Mouse (Mus musculus) ES-E14 (cell line): Measurements from ENCODE around the gene Chmp5. TPM values are rescaled to one million over a fixed set of nuclear protein-coding genes. Genes with fewer than 3 reads are reported as not detected.
A peak's percentile ranks its signal among the peaks of the same experiment; 100 is the strongest.

ENCODE experiments used
- DNase-seq: peaks from one replicate; pipeline ENCODE4 v3.0.0-alpha.2; 2013; ENCODE audit warnings: low read depth, low spot score
- H3K27ac ChIP-seq: 2 replicates; pipeline ENCODE4 v1.5.1; 2012; ENCODE audit warnings: low read depth, mild to moderate bottlenecking, low read length, moderate library complexity, mixed read lengths; ENCODE audit not compliant: poor library complexity, insufficient read depth, severe bottlenecking
- H3K36me3 ChIP-seq: 2 replicates; pipeline ENCODE4 v1.6.1; 2012; ENCODE audit warnings: mild to moderate bottlenecking, low read length, moderate library complexity, mixed read lengths; ENCODE audit not compliant: control insufficient read depth, poor library complexity, insufficient read depth, severe bottlenecking
- H3K4me1 ChIP-seq, 2 experiments: fragments of 150-350 bp in 1 of 2; sonication (generic) in 1 of 2; 2 replicates each; pipeline ENCODE4 v1.6.1; 2012; ENCODE audit warnings: low read length in 2 of 2, mild to moderate bottlenecking in 1 of 2, mixed read lengths in 1 of 2; ENCODE audit not compliant: control insufficient read depth in 2 of 2, insufficient read depth in 2 of 2, poor library complexity in 1 of 2
- H3K4me3 ChIP-seq, 2 experiments: fragments of 150-350 bp in 1 of 2; sonication (generic) in 1 of 2; 2 replicates each; pipeline ENCODE4 v1.5.1; 2012; ENCODE audit warnings: low read length in 2 of 2, low read depth in 1 of 2, mild to moderate bottlenecking in 1 of 2, mixed read lengths in 1 of 2; ENCODE audit not compliant: insufficient read depth in 1 of 2, poor library complexity in 1 of 2, severe bottlenecking in 1 of 2
- H3K9ac ChIP-seq: 2 replicates; pipeline ENCODE4 v1.6.1; 2012; ENCODE audit warnings: low read depth, mild to moderate bottlenecking, low read length, mixed read lengths; ENCODE audit not compliant: poor library complexity, insufficient read depth, severe bottlenecking
- H3K9me3 ChIP-seq: fragments of 150-350 bp; sonication (generic); 2 replicates; pipeline ENCODE4 v1.6.1; 2012; ENCODE audit warnings: low read depth, mild to moderate bottlenecking, low read length; ENCODE audit not compliant: control insufficient read depth, insufficient read depth
- CHD2 ChIP-seq: IDR thresholded peaks from 2 replicates; pipeline ENCODE4 v1.6.1; 2014; ENCODE audit warnings: mild to moderate bottlenecking, low read depth, low read length, inconsistent platforms
- HCFC1 ChIP-seq: IDR thresholded peaks from 2 replicates; pipeline ENCODE4 v1.6.1; 2012; ENCODE audit warnings: low read length, inconsistent platforms, borderline replicate concordance; ENCODE audit not compliant: insufficient read depth
- MAFK ChIP-seq: IDR thresholded peaks from 2 replicates; pipeline ENCODE4 v1.6.1; 2014; ENCODE audit warnings: mild to moderate bottlenecking, low read depth, low read length, inconsistent platforms; ENCODE audit not compliant: insufficient read depth
- ZC3H11A ChIP-seq: IDR thresholded peaks from 2 replicates; pipeline ENCODE4 v1.6.1; 2012; ENCODE audit warnings: low read depth, mild to moderate bottlenecking, inconsistent platforms, low read length, borderline replicate concordance
- ZNF384 ChIP-seq: IDR thresholded peaks from 2 replicates; pipeline ENCODE4 v1.6.1; 2012; ENCODE audit warnings: low read depth, low read length, inconsistent platforms
- in situ Hi-C, 2 experiments: fragments of 600-800 bp; cut with MboI; formaldehyde crosslinking; loops; one replicate each; pipeline ENCODE4 v1.15.1; 2025; ENCODE audit warnings: low sequenced_read_pairs in 2 of 2, inconsistent platforms in 1 of 2; ENCODE audit not compliant: unreplicated experiment in 2 of 2
- total RNA-seq: library from RNA; depleted of rRNA; stranded (reverse); fragments of 300-350 nt; gene quantifications from 2 replicates; pipeline ENCODE4 v1.2.3, GENCODE M21; 2012

The Chmp5 gene
- total RNA-seq, 1 experiment: 67.5 TPM

GRCm38 (mm10) chr4:40900612-40901011, 47.6 kb upstream of the Chmp5 start:
- in situ Hi-C loops: no loop called here
- TF ChIP-seq MAFK: no peak
- no peak for TF ChIP-seq HCFC1
- no peak for TF ChIP-seq ZC3H11A
- no peak for TF ChIP-seq ZNF384
- no peak for TF ChIP-seq CHD2
- no peak overlapping the region for H3K4me3 ChIP-seq
- H3K27ac ChIP-seq: no peak overlapping the region
- DNase-seq: no peak
- no peaks in the 10 kb centered on the region; the same call in 1 of the 2 replicates for H3K36me3 ChIP-seq
- H3K9me3 ChIP-seq: no peaks in the 10 kb centered on the region
- H3K9ac ChIP-seq: no peak overlapping the region
- H3K4me1 ChIP-seq: peaks cover 0 to 11% of the 10 kb centered on the region in 2 experiments; a peak in 1 of 4 replicates

DNA sequence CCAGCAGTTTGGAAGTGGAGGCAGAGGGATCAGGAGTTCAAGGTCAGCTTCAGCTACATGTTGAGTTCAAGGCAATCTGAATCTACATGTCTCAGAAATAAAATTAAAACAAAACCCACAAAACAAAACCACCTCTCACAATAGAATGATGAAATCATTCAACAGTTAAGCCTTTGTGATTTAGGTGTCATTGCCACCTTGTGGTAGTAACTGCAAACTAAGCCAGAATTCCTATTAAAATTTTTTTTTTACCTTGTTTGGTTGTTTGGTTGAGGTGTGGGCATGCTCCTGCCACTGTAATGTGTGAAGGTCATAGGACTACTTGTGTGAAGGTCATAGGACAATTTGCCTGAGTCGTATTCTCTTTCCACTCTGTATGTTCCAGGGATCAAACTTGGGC, 41.9 kb upstream of the Chmp5 start:
- peak; percentile 33; the same call in 1 of the 2 replicates for TF ChIP-seq ZC3H11A
- no peak for TF ChIP-seq CHD2
- TF ChIP-seq MAFK: no peak
- no peak for TF ChIP-seq HCFC1
- TF ChIP-seq ZNF384: 0 out of 2 replicates have a peak, but pooled peaks have one; percentile 60
- Histone ChIP-seq H3K27ac (no peak overlapping the region), H3K36me3 (no peaks in the 10 kb centered on the region), H3K9ac (no peak overlapping the region), H3K4me3 (no peak overlapping the region), H3K9me3 (no peaks in the 10 kb centered on the region), H3K4me1 (peaks cover 4 to 9% of the 10 kb centered on the region in 2 experiments; a peak in 2 of 4 replicates)
- no peak for DNase-seq
- in situ Hi-C loops: no loop called here

DNA sequence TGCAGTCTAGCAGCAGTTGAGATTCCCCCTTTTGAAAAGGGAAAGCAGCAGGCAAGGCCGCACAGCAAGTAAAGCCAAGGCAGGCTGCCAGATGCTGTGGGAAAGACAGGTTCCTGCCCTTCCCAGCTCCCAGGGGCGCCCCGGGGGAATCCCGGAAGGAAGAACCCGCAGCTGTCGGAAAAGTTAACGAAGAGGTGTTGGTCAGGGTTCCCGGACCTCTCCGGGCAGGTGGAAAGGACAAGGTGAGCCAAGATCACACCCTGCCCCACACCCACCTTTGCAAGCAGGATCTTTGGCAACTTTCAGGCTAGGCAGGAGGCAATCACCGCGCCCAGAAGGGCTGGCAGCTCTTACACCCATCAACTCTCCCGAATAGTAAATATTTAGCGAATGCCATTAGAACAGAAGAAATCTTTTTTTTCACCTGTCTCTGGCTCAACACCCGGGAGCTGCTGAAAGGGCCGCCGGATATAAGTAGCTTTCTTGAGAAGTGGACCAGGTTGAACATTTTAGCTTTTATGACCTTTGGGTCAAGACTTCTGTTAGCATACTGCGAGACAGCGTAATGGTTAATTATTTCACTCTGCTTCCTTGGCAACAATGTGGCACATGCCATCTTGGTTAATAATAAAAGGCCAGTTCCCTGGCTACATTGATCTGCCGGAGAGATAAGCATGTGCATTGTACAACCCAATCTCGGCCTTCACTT, 39.8 kb upstream of the Chmp5 start:
- H3K36me3 ChIP-seq: no peaks in the 10 kb centered on the region
- DNase-seq: no peak
- peak overlapping the region; percentile 17 to 54; a peak in 3 of 4 replicates for H3K4me3 ChIP-seq
- H3K9ac ChIP-seq: peak overlapping the region; percentile 4
- TF ChIP-seq ZNF384 (no peak), MAFK (no peak), HCFC1 (no peak), CHD2 (no peak), ZC3H11A (no peak)
- H3K4me1 ChIP-seq: peaks cover 4 to 9% of the 10 kb centered on the region in 2 experiments; a peak in 2 of 4 replicates
- no peak overlapping the region; the same call in 1 of the 2 replicates for H3K27ac ChIP-seq
- in situ Hi-C loops: no loop called here
- no peaks in the 10 kb centered on the region for H3K9me3 ChIP-seq

DNA sequence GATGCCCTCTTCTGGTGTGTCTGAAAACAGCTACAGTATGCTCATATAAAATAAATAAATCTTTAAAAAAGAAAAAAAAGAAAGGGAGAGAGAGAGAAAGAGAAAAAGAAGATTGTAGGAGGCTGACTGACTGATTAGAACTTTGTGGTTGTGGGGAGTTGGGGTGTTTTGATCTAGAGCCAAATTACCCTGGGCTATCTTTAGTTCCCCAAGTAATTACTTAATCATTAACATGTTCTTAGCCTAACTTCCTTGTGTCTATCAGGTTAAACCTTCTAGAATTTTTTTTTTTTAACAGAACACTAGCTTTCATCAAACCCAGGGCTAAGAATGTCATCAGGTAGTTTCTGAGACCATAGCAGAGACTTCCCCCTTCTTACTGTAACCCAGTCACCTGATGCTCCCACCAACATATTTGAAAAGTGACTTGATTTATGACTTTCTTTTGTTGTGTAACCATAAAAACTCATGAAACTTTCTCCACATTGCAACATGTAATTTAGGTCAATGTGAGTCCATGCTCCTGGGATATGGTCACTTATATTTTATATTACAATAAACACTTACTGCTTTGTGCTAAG, 33.8 kb upstream of the Chmp5 start:
- Histone ChIP-seq H3K9ac (no peak overlapping the region), H3K36me3 (no peaks in the 10 kb centered on the region), H3K4me1 (peaks cover 0 to 6% of the 10 kb centered on the region in 2 experiments; a peak in 1 of 4 replicates), H3K4me3 (no peak overlapping the region), H3K27ac (no peak overlapping the region), H3K9me3 (no peaks in the 10 kb centered on the region)
- DNase-seq: no peak
- no peak for TF ChIP-seq CHD2
- TF ChIP-seq MAFK: no peak
- TF ChIP-seq HCFC1: no peak
- no peak for TF ChIP-seq ZNF384
- no peak for TF ChIP-seq ZC3H11A
- in situ Hi-C loops: no loop called here
